Mouse (Mus musculus): Measurements from ENCODE around the gene Mgat5b. TPM values are rescaled to one million over a fixed set of nuclear protein-coding genes. Genes with fewer than 3 reads are reported as not detected.

Mgat5b gene
- total RNA-seq (2014; rRNA removed), result 125 and 133 TPM in 2 replicates
- 22.2 and 25.0 TPM in 2 replicates for polyA plus RNA-seq (2015; fragmentation: Nextera tagmentation; extraction: Ambion mirVana)

- ATAC-seq, result peak; percentile 90
- under 1% methylated on average over 60 of the region's 90 CpGs for WGBS
- H3K4me1 ChIP-seq (ENCODE audit: insufficient read depth, low read length), result 0 out of 2 replicates have a peak, but pooled peaks cover 12% of the 10 kb centered on the region
These were observed at the start of gene Mgat5b for GRCm38 (mm10) chr11:116918323-116919185. Gene Mgat5b (plus strand): TSS chr11:116918863.

GRCm38 (mm10) chr11:116869223-116869622 lies 49.4 kb upstream of the Mgat5b start:
- WGBS, result 94% methylated on average over 8 of the region's 8 CpGs
- Histone ChIP-seq H3K4me2 (ENCODE audit: low read depth, low read length) (no peak overlapping the region), H3K27me3 (ENCODE audit: insufficient read depth, low read length) (no peaks in the 10 kb centered on the region), H3K9ac (replicated peaks; ENCODE audit: low read length) (no peak overlapping the region), H3K36me3 (ENCODE audit: insufficient read depth, low read length) (peaks cover 52% of the 10 kb centered on the region), H3K4me1 (ENCODE audit: insufficient read depth, low read length) (no peaks in the 10 kb centered on the region), H3K27ac (no peak overlapping the region), H3K4me3 (ENCODE audit: low read length) (no peak overlapping the region), H3K9me3 (ENCODE audit: low read length) (no peaks in the 10 kb centered on the region)
- TF ChIP-seq CTCF (IDR thresholded peaks at IDR 0.05; ENCODE audit: low read depth), result no peak
- DNase-seq (ENCODE audit: low spot score), result no peak
- ATAC-seq, result no peak

More at GRCm38 (mm10) chr11:116918323-116919185, at the start of gene Mgat5b:
- Histone ChIP-seq H3K36me3 (ENCODE audit: insufficient read depth, low read length) (no peaks in the 10 kb centered on the region), H3K27me3 (ENCODE audit: insufficient read depth, low read length) (0 out of 2 replicates have a peak, but pooled peaks cover 3% of the 10 kb centered on the region), H3K27ac (peak within 1 kb of the TSS; percentile 79), H3K4me3 (ENCODE audit: low read length) (peak within 1 kb of the TSS; percentile 75), H3K9ac (replicated peaks; ENCODE audit: low read length) (peak within 1 kb of the TSS; percentile 98), H3K9me3 (ENCODE audit: low read length) (no peaks in the 10 kb centered on the region), H3K4me2 (ENCODE audit: low read depth, low read length) (peak within 1 kb of the TSS; percentile 85)
- DNase-seq (ENCODE audit: low spot score), result peak; percentile 95
- TF ChIP-seq CTCF (IDR thresholded peaks at IDR 0.05; ENCODE audit: low read depth), result peak; percentile 84

- Histone ChIP-seq H3K4me2 (ENCODE audit: low read depth, low read length) (no peak overlapping the region), H3K4me1 (ENCODE audit: insufficient read depth, low read length) (no peaks in the 10 kb centered on the region), H3K36me3 (ENCODE audit: insufficient read depth, low read length) (peaks cover 52% of the 10 kb centered on the region), H3K27ac (no peak overlapping the region), H3K4me3 (ENCODE audit: low read length) (no peak overlapping the region), H3K27me3 (ENCODE audit: insufficient read depth, low read length) (no peaks in the 10 kb centered on the region), H3K9me3 (ENCODE audit: low read length) (no peaks in the 10 kb centered on the region), H3K9ac (replicated peaks; ENCODE audit: low read length) (no peak overlapping the region)
- ATAC-seq (no peak), DNase-seq (ENCODE audit: low spot score) (no peak)
- TF ChIP-seq CTCF (IDR thresholded peaks at IDR 0.05; ENCODE audit: low read depth), result no peak
- 83% methylated on average over 4 of the region's 4 CpGs for WGBS
These were observed 49.0 kb upstream of the Mgat5b start for GRCm38 (mm10) chr11:116869641-116870040.

GRCm38 (mm10) chr11:116871538-116871937 lies 47.1 kb upstream of the Mgat5b start:
- H3K9me3 ChIP-seq (ENCODE audit: low read length), result no peaks in the 10 kb centered on the region
- no peak overlapping the region for H3K27ac ChIP-seq
- H3K36me3 ChIP-seq (ENCODE audit: insufficient read depth, low read length), result peaks cover 35% of the 10 kb centered on the region
- no peaks in the 10 kb centered on the region for H3K27me3 ChIP-seq (ENCODE audit: insufficient read depth, low read length)
- 87% methylated on average over 9 of the region's 9 CpGs for WGBS
- no peak overlapping the region for H3K9ac ChIP-seq (replicated peaks; ENCODE audit: low read length)
- TF ChIP-seq CTCF (IDR thresholded peaks at IDR 0.05; ENCODE audit: low read depth), result no peak
- no peaks in the 10 kb centered on the region for H3K4me1 ChIP-seq (ENCODE audit: insufficient read depth, low read length)
- no peak for DNase-seq (ENCODE audit: low spot score)
- no peak overlapping the region for H3K4me3 ChIP-seq (ENCODE audit: low read length)
- no peak overlapping the region for H3K4me2 ChIP-seq (ENCODE audit: low read depth, low read length)
- no peak for ATAC-seq

- no peak overlapping the region for H3K4me2 ChIP-seq (ENCODE audit: low read depth, low read length)
- H3K27ac ChIP-seq, result no peak overlapping the region
- 83% methylated on average over 20 of the region's 20 CpGs for WGBS
- no peak for TF ChIP-seq CTCF (IDR thresholded peaks at IDR 0.05; ENCODE audit: low read depth)
- H3K9ac ChIP-seq (replicated peaks; ENCODE audit: low read length), result no peak overlapping the region
- no peaks in the 10 kb centered on the region for H3K27me3 ChIP-seq (ENCODE audit: insufficient read depth, low read length)
- H3K4me1 ChIP-seq (ENCODE audit: insufficient read depth, low read length), result no peaks in the 10 kb centered on the region
- peaks cover 33% of the 10 kb centered on the region for H3K36me3 ChIP-seq (ENCODE audit: insufficient read depth, low read length)
- no peaks in the 10 kb centered on the region for H3K9me3 ChIP-seq (ENCODE audit: low read length)
- no peak overlapping the region for H3K4me3 ChIP-seq (ENCODE audit: low read length)
- ATAC-seq, result no peak
- no peak for DNase-seq (ENCODE audit: low spot score)
These were observed 44.7 kb upstream of the Mgat5b start for GRCm38 (mm10) chr11:116873987-116874386.

- Histone ChIP-seq H3K4me1 (ENCODE audit: insufficient read depth, low read length) (no peaks in the 10 kb centered on the region), H3K4me3 (ENCODE audit: low read length) (no peak overlapping the region), H3K9ac (replicated peaks; ENCODE audit: low read length) (no peak overlapping the region), H3K4me2 (ENCODE audit: low read depth, low read length) (no peak overlapping the region), H3K27ac (no peak overlapping the region), H3K36me3 (ENCODE audit: insufficient read depth, low read length) (peaks cover 14% of the 10 kb centered on the region; the same call in 1 of the 2 replicates), H3K27me3 (ENCODE audit: insufficient read depth, low read length) (no peaks in the 10 kb centered on the region), H3K9me3 (ENCODE audit: low read length) (no peaks in the 10 kb centered on the region)
- 86% methylated on average over 8 of the region's 8 CpGs for WGBS
- DNase-seq (ENCODE audit: low spot score) (no peak), ATAC-seq (no peak)
- TF ChIP-seq CTCF (IDR thresholded peaks at IDR 0.05; ENCODE audit: low read depth), result no peak
These were observed 40.2 kb upstream of the Mgat5b start for GRCm38 (mm10) chr11:116878454-116878853.

GRCm38 (mm10) chr11:116880839-116881238 lies 37.8 kb upstream of the Mgat5b start:
- H3K9me3 ChIP-seq (ENCODE audit: low read length), result no peaks in the 10 kb centered on the region
- no peak for TF ChIP-seq CTCF (IDR thresholded peaks at IDR 0.05; ENCODE audit: low read depth)
- no peaks in the 10 kb centered on the region for H3K27me3 ChIP-seq (ENCODE audit: insufficient read depth, low read length)
- 0 out of 2 replicates have a peak, but pooled peaks cover 2% of the 10 kb centered on the region for H3K4me1 ChIP-seq (ENCODE audit: insufficient read depth, low read length)
- 38% methylated on average over 7 of the region's 7 CpGs for WGBS
- no peak overlapping the region for H3K9ac ChIP-seq (replicated peaks; ENCODE audit: low read length)
- DNase-seq (ENCODE audit: low spot score) (peak; percentile 20), ATAC-seq (no peak)
- no peaks in the 10 kb centered on the region for H3K36me3 ChIP-seq (ENCODE audit: insufficient read depth, low read length)
- no peak overlapping the region; the same call in 1 of the 2 replicates for H3K27ac ChIP-seq
- H3K4me3 ChIP-seq (ENCODE audit: low read length), result no peak overlapping the region
- H3K4me2 ChIP-seq (ENCODE audit: low read depth, low read length), result no peak overlapping the region

Measured in hindbrain, postnatal 0 days (tissue).